Mouse (Mus musculus) liver, postnatal 0 days (tissue): ENCODE measurements around the gene St7. TPM values are rescaled to one million over a fixed set of nuclear protein-coding genes. Genes with fewer than 3 reads are reported as not detected.

Experiments used
- ATAC-seq: fragments of 200-750 bp; cut with Nextera tagmentation; 2 replicates; pipeline ENCODE4 v1.8.0; 2017; ENCODE audit warnings: mild to moderate bottlenecking, moderate library complexity
- DNase-seq: peaks from one replicate; pipeline ENCODE4 v3.0.0-alpha.2; 2016
- H3K27ac ChIP-seq: fragments of 300-500 bp; sonication (generic); 2 replicates; pipeline ENCODE4 v1.5.1; 2014; ENCODE audit warnings: antibody characterized with exemption, moderate library complexity, mild to moderate bottlenecking, low read depth
- H3K27me3 ChIP-seq: fragments of 300-500 bp; sonication (generic); 2 replicates; pipeline ENCODE4 v1.6.1; 2014; ENCODE audit warnings: low read length, control low read depth, mixed read lengths; ENCODE audit not compliant: insufficient read depth
- H3K36me3 ChIP-seq: fragments of 300-500 bp; sonication (generic); replicated peaks from 2 replicates; pipeline ENCODE4 v1.6.1; 2014; ENCODE audit warnings: mild to moderate bottlenecking, control low read depth, low read length, moderate library complexity, mixed read lengths; ENCODE audit not compliant: insufficient read depth
- H3K4me1 ChIP-seq: fragments of 300-500 bp; sonication (generic); 2 replicates; pipeline ENCODE4 v1.6.1; 2014; ENCODE audit warnings: antibody characterized with exemption, mild to moderate bottlenecking, control low read depth; ENCODE audit not compliant: insufficient read depth
- H3K4me2 ChIP-seq: fragments of 300-500 bp; sonication (generic); 2 replicates; pipeline ENCODE4 v1.6.1; 2014; ENCODE audit warnings: low read depth, mild to moderate bottlenecking, low read length, moderate library complexity, mixed read lengths
- H3K4me3 ChIP-seq: fragments of 300-500 bp; sonication (generic); 2 replicates; pipeline ENCODE4 v1.5.1; 2014; ENCODE audit warnings: low read depth, low read length
- H3K9ac ChIP-seq: fragments of 300-500 bp; sonication (generic); replicated peaks from 2 replicates; pipeline ENCODE4 v1.6.1; 2014; ENCODE audit warnings: mild to moderate bottlenecking, moderate library complexity
- H3K9me3 ChIP-seq: fragments of 300-500 bp; sonication (generic); 2 replicates; pipeline ENCODE4 v1.6.1; 2016; ENCODE audit warnings: mild to moderate bottlenecking, control low read depth, low read length, mixed read lengths
- CTCF ChIP-seq: sonication (generic); IDR thresholded peaks from 2 replicates; pipeline ENCODE4 v1.5.1; 2016; ENCODE audit warnings: antibody characterized with exemption, low read depth
- EP300 ChIP-seq: IDR thresholded peaks from 2 replicates; pipeline ENCODE4 v1.6.1; 2016; ENCODE audit warnings: antibody characterized with exemption, low read depth, mild to moderate bottlenecking
- WGBS: fragments of 180-500 bp; shearing (Covaris S2); extraction: QIAGEN DNeasy Blood & Tissue Kit; methylation state at CpG from one replicate; pipeline ENCODE4 v1.1.7; 2014; ENCODE audit not compliant: insufficient replicate concordance; 5-methylcytosine and 5-hydroxymethylcytosine counted together
- polyA plus RNA-seq: library from polyadenylated mRNA; unstranded; fragments of >200 nt; fragmentation: Nextera tagmentation; extraction: Ambion mirVana; gene quantifications from 2 replicates; pipeline ENCODE4 v1.2.1, GENCODE M21; 2015

The St7 gene
- polyA plus RNA-seq, 1 experiment from 2014 or later: 11.0 TPM

DNA sequence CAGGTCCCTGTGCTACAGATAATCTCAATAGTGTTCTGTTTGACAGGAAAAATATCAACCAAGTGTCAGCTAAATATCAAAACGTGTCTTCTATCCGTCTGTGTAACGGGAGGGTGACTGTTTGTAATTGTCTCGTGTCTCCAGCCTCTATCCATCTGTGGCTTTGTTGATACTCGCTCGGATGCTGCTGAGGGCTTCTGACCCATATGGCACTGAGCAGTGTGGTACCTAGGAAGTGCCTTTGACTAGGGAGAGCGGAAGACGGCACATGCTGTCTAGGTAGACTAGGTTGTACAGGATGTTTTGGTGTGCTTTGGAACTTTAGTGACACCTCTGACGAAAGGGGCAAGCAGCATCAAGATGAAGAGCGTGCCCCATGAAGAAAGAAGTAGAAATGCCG lies 235.0 kb downstream of the St7 start:
- Histone ChIP-seq H3K9ac (no peak overlapping the region), H3K36me3 (no peaks in the 10 kb centered on the region; the same call in 1 of the 2 replicates), H3K4me2 (no peak overlapping the region), H3K27ac (no peak overlapping the region), H3K27me3 (no peaks in the 10 kb centered on the region), H3K4me1 (no peaks in the 10 kb centered on the region), H3K4me3 (no peak overlapping the region), H3K9me3 (no peaks in the 10 kb centered on the region)
- TF ChIP-seq CTCF (no peak), EP300 (no peak)
- no peak for DNase-seq
- no peak for ATAC-seq
- 84% methylated on average over 11 of the region's 11 CpGs for WGBS

DNA sequence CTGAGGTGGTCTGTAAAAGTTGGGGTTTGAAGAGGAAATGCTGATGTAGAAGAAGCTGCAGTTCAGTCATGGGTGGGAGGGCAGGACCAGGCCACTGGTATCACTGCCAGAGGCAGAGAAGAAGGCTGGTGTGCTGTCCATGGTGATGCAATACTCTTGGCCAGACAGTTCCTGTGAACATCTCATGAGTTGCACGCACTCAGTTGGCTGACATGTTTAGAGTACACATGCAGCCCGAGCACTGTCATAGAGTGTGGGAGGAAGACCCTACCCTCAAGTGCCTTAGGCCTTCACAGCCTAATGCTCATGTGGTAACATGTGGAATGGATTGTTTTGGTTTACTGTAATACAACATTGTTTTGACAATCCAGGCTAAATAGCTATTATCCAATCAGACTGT lies 238.5 kb downstream of the St7 start:
- Histone ChIP-seq H3K9ac (no peak overlapping the region), H3K4me3 (no peak overlapping the region), H3K27me3 (no peaks in the 10 kb centered on the region), H3K4me1 (no peaks in the 10 kb centered on the region), H3K27ac (no peak overlapping the region), H3K9me3 (no peaks in the 10 kb centered on the region), H3K36me3 (peaks cover 4% of the 10 kb centered on the region; the same call in 1 of the 2 replicates), H3K4me2 (no peak overlapping the region)
- 74% methylated on average over 2 of the region's 2 CpGs for WGBS
- TF ChIP-seq EP300 (no peak), CTCF (no peak)
- ATAC-seq (no peak), DNase-seq (no peak)

DNA sequence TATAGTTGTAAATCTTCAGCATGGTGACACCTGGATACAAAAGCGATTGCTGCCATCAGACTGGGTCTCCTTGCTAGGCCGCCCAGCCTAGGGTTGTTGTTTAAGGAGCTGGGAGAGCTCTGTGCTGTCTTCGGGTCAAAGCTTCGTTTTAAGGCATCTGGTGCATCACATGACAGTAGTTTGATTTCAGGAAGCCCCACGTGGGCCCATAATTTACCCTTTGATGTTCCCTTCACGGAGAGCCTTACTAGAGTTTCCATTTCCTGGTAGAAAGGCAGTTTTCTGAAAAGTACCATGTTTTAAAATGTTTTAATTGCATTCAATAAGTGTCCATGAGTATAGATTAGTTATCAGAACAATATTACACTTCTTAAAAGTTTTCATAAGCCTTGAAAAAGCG lies 239.1 kb downstream of the St7 start:
- H3K4me1 ChIP-seq: no peaks in the 10 kb centered on the region
- H3K4me3 ChIP-seq: no peak overlapping the region
- no peak for ATAC-seq
- H3K36me3 ChIP-seq: peaks cover 4% of the 10 kb centered on the region; the same call in 1 of the 2 replicates
- H3K9ac ChIP-seq: no peak overlapping the region
- TF ChIP-seq EP300 (no peak), CTCF (no peak)
- H3K9me3 ChIP-seq: no peaks in the 10 kb centered on the region
- no peak for DNase-seq
- WGBS: 79% methylated on average over 7 of the region's 7 CpGs
- no peaks in the 10 kb centered on the region for H3K27me3 ChIP-seq
- H3K27ac ChIP-seq: no peak overlapping the region
- no peak overlapping the region for H3K4me2 ChIP-seq

GRCm38 (mm10) chr6:17932806-17933205 lies 240.1 kb downstream of the St7 start:
- Histone ChIP-seq H3K9ac (no peak overlapping the region), H3K27ac (no peak overlapping the region), H3K4me2 (no peak overlapping the region), H3K4me3 (no peak overlapping the region), H3K9me3 (no peaks in the 10 kb centered on the region), H3K27me3 (no peaks in the 10 kb centered on the region), H3K4me1 (no peaks in the 10 kb centered on the region), H3K36me3 (peaks cover 4% of the 10 kb centered on the region; the same call in 1 of the 2 replicates)
- ATAC-seq (no peak), DNase-seq (no peak)
- TF ChIP-seq CTCF (no peak), EP300 (no peak)
- WGBS: 78% methylated on average over 8 of the region's 8 CpGs

GRCm38 (mm10) chr6:17938631-17939346 lies 246.1 kb downstream of the St7 start:
- TF ChIP-seq EP300: no peak
- TF ChIP-seq CTCF: no peak
- no peak overlapping the region for H3K9ac ChIP-seq
- H3K36me3 ChIP-seq: peaks cover 7% of the 10 kb centered on the region; the same call in 1 of the 2 replicates
- H3K4me3 ChIP-seq: no peak overlapping the region
- no peak overlapping the region for H3K4me2 ChIP-seq
- DNase-seq (no peak), ATAC-seq (no peak)
- no peaks in the 10 kb centered on the region for H3K4me1 ChIP-seq
- no peak overlapping the region for H3K27ac ChIP-seq
- 50% methylated on average over 11 of the region's 11 CpGs for WGBS
- H3K27me3 ChIP-seq: no peaks in the 10 kb centered on the region
- H3K9me3 ChIP-seq: no peaks in the 10 kb centered on the region

DNA sequence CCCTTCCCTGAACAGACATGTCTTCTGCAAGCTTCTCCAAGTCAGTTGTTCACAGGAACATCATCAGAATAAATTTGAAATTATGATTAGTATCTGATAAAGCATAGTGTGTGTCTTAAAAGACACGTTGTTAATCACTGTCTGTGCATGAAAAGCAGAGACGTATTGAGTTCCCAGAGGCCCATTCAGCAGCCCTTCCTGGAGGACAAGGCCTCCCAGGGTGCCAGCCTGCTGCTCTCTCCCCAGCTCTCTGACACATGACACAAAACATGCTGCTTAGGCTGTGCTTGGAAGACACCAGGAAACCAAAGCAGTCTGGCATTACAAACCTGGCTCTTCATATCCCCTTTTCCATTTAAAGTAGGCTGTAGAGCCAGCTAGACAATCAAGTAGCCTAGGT lies 249.2 kb downstream of the St7 start:
- peak overlapping the region; percentile 11; the same call in 1 of the 2 replicates for H3K27ac ChIP-seq
- no peak overlapping the region for H3K4me3 ChIP-seq
- H3K27me3 ChIP-seq: no peaks in the 10 kb centered on the region
- H3K4me2 ChIP-seq: no peak overlapping the region
- ATAC-seq (no peak), DNase-seq (no peak)
- H3K9me3 ChIP-seq: no peaks in the 10 kb centered on the region
- WGBS: 69% methylated on average over 2 of the region's 2 CpGs
- 0 out of 2 replicates have a peak, but pooled peaks cover 3% of the 10 kb centered on the region for H3K36me3 ChIP-seq
- TF ChIP-seq CTCF: no peak
- no peak for TF ChIP-seq EP300
- no peak overlapping the region for H3K9ac ChIP-seq
- H3K4me1 ChIP-seq: no peaks in the 10 kb centered on the region
